Mouse (Mus musculus) lung, adult 18-20 months (tissue): Measurements from ENCODE around the gene Kmt5b.

Experiments used
- DNase-seq, 2 experiments: peaks; one replicate each; pipeline ENCODE4 v3.0.0; 2022; ENCODE audit warnings: mixed read lengths in 2 of 2

Kmt5b gene

DNA sequence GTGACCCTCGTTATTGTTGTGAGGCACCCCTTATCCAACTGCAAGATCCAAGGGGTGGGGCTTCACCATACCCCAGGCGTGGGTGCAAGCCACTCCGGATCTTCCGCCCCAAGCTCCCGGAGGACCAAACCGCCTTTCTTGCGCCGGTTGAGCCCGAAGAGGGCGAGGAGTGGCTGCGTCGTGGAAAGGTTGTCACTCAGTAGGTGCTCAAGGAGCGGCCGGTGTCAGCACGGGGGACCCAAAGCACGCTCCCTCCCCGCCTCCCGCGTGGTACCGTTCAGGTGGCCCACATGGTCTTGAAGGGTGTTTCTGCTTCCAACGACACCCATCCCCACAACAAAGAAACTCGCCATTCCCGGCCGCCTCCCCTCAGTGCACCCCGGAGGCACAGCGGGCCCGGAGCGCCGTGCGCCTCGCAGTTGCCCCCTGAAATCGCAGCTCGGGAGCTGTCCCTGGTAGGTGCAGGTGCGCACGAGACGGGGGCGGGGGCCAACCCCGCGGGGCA is at the start of gene Kmt5b:
Kmt5b (plus strand) TSS at position 146 of the 505 bp plus-strand sequence.
- DNase-seq: peak; percentile 56 to 64

- DNase-seq: peak; percentile 71 to 78
These were observed 48.5 kb upstream of the Kmt5b start for GRCm38 (mm10) chr19:3718481-3719361.

GRCm38 (mm10) chr19:3719362-3719891 is 47.8 kb upstream of the Kmt5b start:
- peak; percentile 70 to 81 for DNase-seq

DNA sequence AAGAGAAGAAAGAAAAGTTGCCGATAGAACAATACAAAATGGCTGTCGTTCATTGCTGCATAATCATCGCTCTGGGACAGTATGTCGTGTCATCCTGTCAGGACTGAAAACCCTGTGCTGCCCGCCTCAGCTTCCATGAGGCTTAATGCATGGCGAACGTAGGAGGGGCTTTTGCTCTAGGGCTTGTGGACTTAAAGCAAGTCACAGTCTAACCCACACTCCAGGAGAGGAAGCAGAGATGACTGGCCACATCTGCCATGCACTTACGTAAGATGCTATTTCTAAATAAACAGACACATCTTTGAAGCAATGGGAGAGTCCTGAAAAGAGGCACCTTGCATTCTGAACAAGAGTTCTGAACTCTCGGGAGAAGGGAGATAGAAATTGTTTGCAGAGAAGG is 44.1 kb upstream of the Kmt5b start:
- no peak for DNase-seq

DNA sequence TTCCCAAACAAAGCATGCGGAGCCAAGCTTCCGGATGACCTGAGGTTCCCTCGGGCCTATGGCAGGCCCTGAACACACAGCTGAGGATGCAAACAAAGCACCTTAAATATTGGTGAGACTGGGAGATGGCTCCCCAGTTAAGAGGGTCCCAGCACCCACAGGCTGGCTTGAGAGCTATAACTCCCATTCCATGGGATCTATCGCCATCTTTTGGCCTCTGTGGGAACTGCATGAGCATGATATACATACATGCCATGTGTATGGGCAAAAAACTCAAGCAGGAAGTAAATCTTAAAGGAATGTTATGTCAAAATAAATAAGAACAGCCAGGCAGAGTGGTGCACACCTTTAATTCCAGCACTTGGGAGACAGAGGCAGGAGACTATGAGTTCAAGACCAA is 43.3 kb upstream of the Kmt5b start:
- DNase-seq: peak in 1 of 2 experiments; percentile 32

- DNase-seq: peak; percentile 58 to 73
These were observed 42.4 kb upstream of the Kmt5b start for GRCm38 (mm10) chr19:3724779-3725178.

GRCm38 (mm10) chr19:3728901-3729300 is 38.3 kb upstream of the Kmt5b start:
- no peak for DNase-seq

GRCm38 (mm10) chr19:3730781-3731646 is 36.2 kb upstream of the Kmt5b start:
- DNase-seq: no peak

DNA sequence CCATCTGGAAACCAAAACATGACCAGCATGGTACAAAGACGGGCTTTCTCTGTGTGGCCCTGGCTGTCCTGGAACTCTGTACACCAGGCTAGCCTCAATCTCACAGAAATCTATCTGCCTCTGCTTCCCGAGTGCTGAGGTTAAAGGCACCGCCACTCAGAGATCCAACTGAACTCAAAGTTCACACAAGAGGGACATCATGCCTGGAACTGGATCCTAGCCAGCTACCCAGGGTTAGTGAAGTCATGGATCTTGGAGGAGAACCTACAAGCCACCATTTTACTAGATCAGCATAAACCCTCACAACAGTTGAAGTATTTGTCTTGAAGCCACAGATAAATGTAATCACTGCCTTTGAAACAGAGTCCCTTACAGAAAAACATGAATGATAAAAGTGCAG is 31.2 kb upstream of the Kmt5b start:
- DNase-seq: no peak

DNA sequence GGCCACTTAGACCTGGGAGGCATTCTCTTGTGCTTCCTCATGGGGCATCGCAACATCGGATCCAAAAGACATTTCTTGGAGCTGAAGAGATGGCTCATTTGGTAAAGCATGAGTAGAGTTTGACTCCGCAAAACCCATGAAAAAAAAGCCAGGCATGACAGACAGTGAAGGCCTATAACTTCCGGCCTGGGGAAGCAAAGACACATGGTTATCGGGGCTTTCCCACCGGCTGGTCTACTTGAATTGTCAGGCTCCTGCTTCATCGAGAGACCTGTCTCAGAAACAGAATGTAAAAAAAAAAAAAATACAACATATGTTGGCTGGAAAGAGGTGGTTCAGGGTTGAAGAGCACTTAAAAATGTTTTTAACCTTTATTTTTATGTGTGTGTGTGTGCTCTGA is 27.6 kb upstream of the Kmt5b start:
- no peak for DNase-seq

- no peak for DNase-seq
These were observed 24.5 kb upstream of the Kmt5b start for GRCm38 (mm10) chr19:3742716-3743115.

DNA sequence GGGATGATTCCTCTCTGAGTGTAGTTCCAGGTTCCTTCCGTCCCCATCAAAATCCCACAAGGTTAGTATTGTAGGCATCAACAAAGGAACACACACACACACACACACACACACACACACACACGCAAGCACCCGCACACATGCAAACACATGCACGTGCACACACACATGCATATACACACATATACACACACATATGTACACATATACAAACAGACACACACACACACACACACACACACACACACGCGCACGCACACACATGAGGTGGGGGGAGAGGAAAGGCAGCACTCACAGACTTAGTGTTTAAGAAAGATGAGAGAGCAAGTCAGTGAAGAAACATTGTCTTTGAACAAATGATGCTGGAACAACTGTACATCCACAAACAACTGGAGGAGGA is 23.9 kb upstream of the Kmt5b start:
- no peak for DNase-seq

- DNase-seq: peak; percentile 68 to 74
These were observed 23.2 kb upstream of the Kmt5b start for GRCm38 (mm10) chr19:3743851-3744512.

GRCm38 (mm10) chr19:3752621-3753239 is 14.5 kb upstream of the Kmt5b start:
- no peak for DNase-seq

DNA sequence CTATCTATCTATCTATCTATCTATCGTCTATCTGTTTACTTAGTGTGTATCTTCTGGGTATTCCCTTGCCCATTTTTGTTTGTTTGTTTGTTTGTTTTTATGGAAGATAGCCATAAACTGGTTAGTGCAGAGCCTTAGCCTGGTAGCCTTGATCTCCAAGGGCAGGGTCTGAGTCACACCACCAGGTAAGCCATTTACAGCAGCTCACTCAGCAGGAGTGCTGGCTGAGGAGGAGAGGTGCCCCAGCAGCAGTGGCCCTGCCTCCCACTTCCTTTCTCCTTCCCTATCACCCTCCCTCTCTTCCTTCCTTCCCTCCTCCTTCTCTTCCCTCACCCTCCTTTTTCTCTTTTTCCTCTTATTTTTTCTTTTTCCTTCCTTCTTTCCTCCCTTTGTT is 14.0 kb upstream of the Kmt5b start:
- DNase-seq: no peak

DNA sequence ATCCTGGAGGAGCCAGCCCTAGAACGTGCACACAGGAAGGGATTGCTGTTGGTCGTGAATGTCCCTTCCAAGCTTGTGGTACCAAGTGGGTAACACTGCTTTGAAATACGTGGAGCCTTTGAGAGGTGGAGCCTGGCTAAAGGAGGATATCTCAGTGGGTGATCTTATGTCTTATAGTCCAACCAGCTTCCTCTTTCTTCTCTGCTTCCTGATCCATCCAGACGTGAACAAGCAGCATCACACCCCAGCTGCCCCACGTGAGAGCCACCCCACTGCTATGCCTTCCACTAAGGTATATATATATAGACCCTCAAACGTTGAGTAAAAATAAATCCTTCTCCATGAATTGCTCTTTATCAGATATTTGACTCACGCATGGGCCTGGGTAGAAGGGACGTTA is 13.5 kb upstream of the Kmt5b start:
- DNase-seq: no peak

GRCm38 (mm10) chr19:3757861-3758260 is 9.4 kb upstream of the Kmt5b start:
- DNase-seq: no peak

- no peak for DNase-seq
These were observed 1.9 kb upstream of the Kmt5b start for GRCm38 (mm10) chr19:3765221-3765820.

- DNase-seq: no peak
These were observed 843 bp upstream of the Kmt5b start for GRCm38 (mm10) chr19:3766378-3766777.

DNA sequence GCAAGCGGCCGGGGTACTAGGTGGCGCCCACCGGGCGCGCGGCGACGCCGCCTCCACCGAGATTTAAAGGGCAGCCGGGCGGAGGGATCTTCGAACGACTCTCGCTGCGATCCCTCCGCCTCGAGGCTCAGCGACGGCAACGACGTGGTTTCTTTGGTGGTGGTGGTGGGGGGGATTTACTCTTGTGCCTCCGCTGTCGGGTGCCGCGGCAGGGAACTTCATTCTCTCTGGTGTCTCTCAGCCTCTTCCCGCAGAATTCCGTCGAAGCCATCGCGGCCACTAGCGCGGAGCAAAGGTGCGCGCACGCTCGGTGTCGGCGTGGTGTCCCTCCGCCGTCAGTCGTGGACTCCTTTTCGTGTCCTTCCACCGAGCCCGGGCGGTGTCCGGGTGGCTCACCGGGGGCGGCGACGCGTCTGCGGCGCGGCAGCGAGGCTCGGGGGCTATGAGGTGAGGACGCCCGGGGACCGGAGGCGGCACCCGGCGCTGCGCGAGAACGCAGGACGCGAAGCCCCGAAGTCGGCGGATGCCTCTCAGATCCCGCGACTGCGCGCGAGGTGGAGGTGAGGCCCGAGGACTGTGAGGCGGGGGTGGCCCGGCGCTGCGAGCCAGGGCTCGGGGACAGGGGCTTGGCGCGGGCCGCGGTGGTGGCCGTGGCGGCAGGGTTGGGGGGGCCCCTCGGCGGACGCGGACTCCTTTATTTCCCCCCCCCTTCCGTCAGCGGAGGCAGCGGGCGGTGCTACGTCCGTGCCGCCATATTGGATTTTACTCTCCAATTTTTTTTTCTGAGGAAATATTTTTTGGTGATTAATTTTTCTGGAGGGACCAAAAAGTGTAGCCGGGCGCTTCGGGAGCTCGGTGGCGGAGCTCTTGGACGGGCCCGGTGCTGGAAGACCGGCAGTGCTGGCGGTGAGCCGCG is 818 bp downstream of the Kmt5b start:
- DNase-seq: peak; percentile 81 to 86
